Mouse (Mus musculus) naive thymus-derived CD4-positive, alpha-beta T cell, adult 2 months (primary cell): ENCODE data around the gene Pstpip1.

Source experiments
- DNase-seq: peaks from one replicate; pipeline ENCODE4 v3.0.0-alpha.2; 2011; ENCODE audit warnings: low read depth

Gene Pstpip1

DNA sequence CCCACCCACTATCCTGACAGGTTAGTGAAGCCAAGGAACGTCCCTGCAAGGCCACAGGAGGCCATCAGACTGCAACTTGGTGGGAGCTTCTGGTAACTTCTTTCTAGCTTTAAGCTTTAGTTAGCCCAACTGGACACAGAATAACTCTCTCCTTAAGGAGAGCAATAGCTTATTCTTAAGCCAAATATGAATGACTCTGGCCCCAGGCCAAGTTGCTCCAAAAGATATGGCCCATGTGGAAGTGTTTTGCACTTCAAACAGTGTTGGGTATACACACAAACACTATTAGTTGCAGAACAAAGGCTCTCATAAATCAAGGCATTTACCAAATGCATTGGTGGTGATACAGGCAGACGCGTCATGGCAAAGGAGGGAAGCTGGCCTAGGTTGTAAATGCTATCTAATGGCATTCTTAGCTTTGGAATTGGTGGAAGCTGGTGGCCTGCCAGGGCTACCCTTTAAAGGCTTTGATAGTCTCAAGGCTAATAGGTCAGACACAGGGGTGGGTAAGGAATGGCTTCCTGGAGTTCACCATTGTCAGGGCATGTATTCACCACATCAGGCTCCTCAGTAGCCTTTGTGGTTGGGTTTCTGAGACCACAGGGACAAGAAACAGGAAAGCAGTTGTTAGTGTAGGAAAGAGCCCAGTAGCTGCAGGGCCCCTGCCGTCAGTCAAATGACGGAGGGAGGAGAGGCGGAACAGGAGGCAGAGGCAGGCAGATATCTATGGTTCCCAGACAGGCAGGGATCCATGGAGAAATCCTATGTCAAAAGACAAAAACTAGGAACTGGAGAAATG is 16.7 kb downstream of the Pstpip1 start:
- DNase-seq = no peak

DNA sequence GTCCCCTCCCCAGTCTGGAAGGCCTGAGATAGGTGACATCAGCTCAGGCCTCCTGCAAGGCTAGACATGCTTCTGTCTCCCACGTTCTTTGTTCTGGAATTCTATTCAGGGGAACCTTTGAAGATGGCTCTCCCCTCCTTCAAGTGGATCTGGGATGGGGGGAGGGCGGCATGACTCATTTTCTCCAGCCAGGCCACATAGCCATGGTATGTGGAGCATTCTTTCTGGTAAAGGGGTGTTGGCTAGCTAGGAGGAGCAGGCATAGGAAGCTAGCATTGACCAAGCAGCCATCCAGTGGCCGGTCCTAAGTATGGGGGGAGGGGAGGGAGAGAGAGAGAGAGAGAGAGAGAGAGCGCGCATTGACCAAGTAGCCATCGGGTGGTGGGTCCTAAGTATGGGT is 17.8 kb downstream of the Pstpip1 start:
- no peak for DNase-seq

DNA sequence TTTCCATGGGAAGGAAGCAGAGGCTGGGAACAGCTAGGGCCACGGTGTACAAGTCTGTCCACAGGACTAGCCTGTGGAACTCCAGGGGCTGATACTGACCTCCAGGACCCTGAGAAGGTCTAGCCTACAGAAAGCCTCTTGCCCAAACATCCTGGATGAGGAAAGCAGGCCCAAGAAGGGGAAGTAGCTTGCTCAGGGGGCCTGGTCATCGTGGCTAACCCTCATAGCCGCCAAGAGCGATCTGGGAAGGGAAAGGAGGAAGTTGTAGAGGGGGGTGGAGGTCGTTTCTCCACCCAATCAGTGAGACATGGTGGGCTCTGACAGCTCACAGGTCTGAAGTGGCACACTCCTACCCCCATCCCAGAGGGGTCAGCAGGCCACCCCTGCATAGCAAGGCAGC is 18.4 kb downstream of the Pstpip1 start:
- DNase-seq = no peak

DNA sequence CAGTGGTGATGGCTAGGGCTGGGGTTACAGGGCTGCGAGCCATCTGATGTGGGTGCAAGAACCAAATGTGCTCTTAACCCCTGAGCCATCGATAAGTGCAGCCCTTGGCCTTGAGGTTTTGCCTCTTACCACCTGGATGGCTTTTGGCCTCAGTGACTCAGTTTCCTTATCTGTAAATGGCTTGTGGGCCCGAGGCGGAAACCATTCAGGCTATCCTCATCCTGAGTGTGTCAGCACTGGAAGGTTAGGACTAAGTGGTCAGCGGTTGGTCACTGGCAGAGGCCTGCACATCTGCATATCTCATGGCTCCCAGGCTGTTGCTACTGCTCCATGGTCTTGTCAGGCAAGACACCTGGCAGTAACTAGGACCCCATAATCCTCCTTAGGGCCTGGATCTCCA is 28.3 kb downstream of the Pstpip1 start:
- DNase-seq = no peak

DNA sequence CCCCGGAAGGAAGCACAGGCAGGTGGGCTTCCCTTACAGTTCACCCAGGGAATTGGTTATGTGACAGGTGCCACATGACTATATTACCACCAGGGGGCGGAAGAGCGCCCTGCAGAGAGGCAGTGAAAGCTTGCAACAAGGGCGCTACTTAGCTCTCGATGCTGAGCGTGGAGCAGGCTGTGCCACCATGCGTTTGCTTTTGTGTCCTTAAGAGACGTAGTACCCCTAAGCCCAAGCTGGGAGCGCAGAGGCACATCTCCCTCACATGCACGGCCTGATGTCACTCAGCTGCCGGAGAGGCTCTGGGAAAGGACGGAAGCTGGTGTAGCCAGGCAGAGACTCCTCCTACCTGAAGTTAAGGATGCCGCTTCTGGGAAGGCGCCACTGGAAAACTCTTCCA is 28.8 kb downstream of the Pstpip1 start:
- DNase-seq = peak; percentile 85

DNA sequence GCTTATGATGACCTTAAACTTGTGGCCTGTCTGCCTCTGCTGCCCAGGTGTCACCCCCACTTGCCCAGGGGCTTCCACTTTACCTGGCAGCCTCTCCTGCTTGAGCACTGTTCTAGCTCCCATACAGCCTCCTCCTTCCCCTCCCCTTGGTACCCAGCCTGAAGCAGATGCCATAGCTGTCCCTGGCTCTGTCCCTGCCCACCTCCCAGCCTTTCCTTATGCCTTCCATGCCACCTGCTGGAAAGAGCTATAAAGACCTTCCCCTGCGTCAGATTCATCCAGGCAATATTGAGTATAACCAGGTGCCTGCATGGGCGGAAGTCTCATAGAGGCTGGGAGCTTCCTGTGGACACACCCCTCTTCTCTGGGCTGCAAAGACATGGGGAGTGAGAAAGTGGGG is 29.9 kb downstream of the Pstpip1 start:
- no peak for DNase-seq

DNA sequence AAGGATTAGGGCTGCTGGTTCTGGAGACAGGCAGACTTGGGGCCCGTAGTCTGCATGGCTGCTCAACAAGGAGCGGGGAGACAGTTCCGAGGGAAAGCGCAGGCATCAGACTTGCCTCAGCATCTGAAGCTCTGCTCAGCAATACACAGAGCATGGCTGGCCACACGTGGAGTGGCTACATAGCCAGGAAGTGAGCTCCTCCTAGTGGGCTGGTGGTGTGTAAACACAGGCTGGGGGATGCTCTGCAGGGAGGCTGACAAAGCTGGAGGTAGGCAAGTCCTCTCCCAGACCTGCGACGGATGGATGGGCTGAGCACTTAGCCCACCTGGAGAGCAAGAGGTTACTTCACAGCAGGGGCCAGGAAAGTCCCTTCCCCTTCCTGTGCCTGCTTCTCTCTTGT is 31.3 kb downstream of the Pstpip1 start:
- peak; percentile 34 for DNase-seq

DNA sequence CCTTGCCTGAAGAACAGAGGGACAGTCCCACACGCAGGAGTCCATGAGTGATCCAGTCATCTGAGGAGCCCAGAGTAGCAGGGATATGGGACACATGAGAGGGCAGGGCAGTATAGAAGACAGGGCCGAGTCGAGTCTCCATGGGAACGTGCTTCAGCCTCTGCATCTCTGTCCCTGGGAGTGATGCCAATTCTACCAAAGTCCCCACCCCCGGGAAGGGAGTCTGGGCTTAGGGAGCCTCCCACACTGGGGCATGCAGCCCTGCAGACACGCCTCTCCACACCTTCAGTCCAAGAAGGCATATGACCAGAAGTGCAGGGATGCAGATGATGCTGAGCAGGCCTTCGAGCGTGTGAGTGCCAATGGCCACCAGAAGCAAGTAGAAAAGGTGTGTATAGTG is 33.2 kb downstream of the Pstpip1 start:
- no peak for DNase-seq

DNA sequence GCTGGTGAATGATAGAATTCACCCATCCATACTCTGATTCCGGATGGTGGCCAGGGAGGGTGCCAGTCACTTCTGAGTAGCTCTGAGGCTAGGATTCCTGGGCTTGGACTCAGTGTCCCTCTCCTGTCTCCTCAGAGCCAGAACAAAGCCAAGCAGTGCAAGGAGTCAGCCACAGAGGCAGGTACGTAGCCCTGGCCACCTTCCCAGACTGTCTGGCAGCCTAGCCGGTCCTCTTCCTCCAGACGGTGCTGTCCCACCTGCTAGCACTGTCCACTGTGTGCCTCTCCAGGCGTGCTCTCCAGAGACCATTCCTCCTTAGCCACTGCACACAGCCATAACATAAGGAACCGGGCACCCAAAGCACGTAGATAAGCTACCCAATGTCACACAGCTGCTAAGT is 33.9 kb downstream of the Pstpip1 start:
- no peak for DNase-seq

DNA sequence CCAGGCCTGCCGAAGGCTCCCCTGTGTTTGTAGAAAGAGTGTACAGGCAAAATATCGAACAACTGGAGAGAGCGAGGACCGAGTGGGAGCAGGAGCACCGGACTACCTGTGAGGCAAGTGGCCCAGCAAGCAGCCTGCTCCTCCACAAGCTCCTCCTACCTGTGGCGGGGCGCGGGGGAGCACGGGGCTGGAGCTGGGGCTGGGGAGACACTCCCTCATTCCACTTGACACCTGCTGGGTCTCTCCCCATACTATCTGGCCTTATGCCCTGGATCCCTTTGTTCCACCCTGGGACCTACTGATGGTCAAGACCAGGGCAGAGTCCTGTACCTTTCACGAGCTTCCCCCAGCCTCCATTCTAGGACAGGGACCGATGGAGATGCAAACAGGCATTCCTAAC is 34.8 kb downstream of the Pstpip1 start:
- DNase-seq = no peak

DNA sequence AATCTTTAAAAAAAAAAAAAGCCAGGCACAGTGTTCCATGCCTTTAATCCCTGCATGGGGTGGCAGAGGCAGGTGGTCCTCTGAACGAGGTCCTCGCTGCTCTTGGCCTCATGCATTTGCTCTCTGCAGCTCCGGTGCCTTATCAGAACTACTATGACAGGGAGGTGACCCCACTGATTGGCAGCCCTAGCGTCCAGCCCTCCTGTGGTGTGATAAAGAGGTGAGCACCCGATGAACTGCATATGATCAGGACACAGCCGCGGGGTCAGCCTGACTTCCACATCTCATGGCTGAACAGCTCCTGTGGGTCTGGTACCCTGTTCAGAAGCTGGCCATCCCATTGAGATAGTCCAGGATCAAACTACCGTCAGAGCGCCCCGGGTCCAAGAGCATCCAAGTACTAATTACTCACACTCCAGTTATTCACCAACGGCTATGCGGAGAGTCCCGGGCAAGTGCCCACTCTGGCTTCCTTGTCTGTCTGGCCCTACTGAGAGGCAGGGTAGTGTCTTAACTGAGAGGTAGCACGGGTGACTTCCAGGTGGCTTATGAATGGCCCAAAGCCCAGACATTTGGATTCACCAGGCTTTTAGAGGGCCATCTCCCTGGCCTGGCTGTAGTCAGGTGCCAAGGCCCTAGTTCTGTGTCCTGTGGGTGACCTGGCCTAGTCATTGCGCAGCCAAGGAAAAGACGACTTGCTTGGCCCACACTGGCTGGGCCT is 36.9 kb downstream of the Pstpip1 start:
- DNase-seq = no peak

DNA sequence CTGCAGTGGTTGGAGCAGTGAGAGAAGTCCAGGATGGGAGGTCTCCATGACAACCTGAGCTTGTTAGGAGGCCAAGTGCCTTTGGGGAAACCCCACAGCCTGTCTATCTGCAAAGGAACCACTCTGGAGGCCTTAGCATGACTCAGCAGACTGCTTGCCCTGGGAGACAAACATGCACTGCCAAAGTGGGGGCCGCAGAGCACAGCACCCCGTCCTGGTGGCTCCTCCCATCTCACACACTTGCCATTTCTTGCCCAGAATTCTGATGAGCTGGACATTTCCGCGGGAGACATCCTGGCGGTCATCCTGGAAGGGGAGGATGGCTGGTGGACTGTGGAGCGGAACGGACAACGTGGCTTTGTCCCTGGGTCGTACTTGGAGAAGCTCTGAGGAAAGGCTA is 38.6 kb downstream of the Pstpip1 start:
- no peak for DNase-seq

DNA sequence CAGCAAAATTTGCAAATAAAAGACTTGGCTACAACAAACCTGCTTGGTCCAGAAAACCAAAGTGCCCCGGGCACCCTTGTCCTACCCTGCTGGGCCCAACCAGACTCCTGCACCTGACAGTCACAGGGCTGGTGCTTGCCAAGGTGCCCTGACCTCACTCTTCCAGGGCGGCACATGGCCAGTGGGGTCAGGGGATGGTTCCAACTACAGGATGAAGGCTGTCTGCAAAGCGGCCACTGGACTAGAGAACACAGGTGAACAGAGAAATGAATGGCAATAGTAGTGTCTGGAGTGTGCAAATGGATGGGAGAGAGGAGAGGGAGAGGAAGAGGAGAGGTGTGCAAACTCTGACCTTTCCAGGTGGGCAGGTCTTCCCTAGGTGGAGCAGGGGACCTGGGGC is 40.2 kb downstream of the Pstpip1 start:
- DNase-seq = no peak

DNA sequence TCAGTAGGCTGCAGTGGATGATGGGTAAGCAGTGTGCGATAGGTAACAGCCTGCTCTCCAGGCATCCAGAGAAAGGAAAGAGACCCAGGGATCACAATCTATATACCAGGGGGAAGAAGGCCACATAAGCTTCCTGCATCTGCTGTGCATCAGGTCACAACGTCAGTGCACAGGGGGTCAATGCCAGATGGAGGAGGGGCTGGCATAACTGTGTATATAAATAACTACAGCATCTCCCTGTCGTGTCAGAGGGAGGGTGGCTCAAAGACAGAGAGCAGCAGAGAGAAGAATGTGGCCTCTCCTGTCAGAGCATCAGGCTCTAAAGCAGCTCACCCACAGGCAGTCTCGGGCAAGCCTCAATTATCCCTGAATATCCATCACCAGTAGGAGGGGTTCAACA is 40.8 kb downstream of the Pstpip1 start:
- DNase-seq = no peak

DNA sequence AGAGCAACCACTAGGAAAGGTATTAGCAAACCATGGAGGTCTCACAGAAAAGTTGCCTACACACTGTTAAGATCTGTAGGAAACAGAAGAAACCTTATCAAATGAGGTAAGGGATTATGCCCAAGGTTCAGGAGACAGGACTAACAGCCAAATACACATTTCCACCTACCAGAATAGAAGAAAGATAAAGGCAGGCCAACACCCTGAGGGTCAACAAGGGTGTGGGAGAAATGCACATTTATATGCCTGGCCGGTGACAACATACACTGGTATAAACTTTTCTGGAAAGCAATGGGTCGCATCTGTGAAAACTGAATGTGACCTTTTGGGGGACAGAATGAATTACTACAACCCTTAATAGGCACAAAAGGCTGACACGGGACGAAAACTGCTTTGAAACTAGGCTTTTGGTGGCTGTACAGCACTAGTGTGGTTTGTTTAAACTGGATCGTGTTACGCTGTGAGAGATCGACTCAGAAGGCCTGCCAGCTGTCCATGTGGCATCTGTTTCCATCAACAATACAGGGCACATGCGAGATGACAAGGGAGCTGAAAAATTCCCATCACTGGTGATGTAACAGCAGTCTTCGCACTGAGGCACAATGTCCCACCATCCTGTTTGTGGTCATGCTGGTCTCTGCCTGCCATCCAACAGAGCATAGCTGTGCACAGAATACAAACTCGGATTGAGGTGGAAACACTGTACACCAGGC is 42.2 kb downstream of the Pstpip1 start:
- no peak for DNase-seq

DNA sequence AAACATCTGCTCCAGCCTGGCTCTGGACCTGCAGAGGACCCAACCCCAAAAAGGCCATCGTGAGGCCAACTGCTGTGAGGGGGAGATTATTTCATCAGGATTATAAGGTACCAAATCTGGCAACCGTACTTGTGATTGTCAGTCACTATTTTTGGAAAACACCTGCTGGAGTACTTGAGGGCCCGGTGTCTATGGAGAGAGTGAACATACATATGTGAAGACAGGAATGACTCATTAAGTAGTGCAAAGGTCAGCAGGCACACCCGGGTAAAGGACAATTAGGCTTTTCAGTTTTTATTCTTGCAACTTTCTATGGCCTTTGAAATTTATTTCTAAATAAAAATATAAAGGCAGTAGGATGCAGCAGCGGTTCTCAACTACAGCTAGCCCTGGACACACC is 44.2 kb downstream of the Pstpip1 start:
- no peak for DNase-seq

DNA sequence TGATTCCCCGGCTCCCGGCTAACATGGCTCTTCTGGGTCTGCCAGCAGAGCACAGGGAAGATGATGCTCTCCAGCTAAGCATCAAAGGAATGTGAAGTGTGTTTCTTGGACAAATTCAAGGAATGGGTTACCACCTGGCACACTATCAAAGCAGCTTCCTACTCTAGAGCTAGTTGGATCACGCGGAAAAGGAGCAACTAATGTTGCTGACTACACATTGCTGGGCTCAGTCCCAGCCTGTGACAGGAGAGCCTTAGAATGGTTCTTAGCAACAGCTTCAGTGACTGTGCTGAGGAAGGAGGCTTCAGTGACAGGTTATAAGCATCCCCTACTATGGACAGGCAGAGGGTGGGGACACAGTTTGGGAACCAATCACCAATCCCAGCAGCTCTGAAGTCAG is 44.9 kb downstream of the Pstpip1 start:
- DNase-seq = no peak

DNA sequence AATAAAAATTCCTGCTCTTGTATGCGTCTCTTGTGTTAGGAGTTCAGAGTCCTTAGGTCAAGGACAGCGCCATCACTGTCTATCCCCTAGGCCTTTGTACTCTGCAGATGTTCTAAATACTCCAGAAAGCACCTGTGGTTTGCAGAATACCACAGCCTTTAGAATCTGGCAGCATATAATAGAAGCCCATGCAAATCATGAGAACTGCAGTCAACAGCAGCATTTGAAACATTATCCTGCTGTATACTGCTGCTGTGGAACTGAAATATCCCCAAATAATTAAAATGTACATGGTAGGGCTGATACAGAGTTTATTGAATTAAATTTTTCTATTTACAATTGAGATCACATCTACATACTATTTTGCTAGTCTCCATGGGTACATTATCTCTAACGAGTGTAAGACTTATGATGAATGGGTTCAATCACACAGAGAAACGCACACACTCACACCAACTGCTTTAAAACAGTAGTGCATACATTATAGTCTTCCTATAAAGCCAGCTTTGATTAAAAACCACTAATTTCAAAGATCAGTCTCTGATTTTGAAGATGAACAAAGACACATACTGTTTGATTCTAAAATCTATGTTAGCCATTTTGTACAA is 45.9 kb downstream of the Pstpip1 start:
- no peak for DNase-seq

DNA sequence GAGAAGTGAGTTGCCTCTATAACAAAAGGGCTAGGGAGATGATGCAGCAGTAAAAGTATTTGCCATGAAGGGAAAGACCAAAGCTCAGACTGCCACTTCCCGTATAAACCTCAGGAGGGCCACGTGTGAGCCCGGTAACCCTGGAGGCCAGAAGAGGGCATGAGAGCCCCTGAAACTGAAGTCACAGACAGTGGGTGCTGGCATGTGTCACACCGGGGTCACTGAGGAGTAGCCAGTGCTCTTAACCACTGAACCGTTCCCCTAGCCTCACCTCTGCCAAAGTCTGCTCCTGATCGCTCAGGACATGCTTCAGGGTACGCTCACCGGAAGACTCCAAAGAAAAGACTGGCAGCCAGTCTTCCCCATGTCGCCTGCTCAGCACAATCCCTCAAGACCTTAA is 52.0 kb downstream of the Pstpip1 start:
- DNase-seq = no peak

DNA sequence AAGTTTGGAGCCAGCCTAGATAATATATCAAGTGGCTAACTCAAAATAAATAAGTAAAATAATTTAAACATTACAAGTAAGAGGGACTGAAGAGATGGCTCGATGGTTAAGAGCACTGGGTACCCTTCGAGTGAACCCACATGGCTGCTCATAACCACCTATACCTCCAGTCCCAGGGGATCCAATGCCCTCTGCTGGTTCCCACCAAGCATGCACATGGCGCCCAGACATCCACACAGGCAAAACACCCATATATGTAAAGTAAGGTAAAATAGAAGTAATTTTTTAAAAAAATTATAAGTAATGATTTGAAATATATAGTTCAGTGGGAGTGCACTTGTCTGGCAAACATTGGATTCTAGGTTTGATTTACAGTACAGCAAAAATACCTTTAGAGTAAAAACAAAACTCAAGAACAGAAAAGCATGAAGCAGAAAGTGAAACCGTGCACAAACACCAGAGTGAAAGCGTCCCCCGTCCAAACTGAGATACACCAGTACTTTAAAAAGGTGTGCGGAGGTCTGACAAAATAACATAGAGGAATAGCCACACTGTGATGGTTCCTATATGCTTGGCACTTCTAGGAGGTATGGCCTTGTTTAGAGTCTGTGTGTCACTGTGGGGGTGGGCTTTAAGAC is 54.7 kb downstream of the Pstpip1 start:
- DNase-seq = no peak

DNA sequence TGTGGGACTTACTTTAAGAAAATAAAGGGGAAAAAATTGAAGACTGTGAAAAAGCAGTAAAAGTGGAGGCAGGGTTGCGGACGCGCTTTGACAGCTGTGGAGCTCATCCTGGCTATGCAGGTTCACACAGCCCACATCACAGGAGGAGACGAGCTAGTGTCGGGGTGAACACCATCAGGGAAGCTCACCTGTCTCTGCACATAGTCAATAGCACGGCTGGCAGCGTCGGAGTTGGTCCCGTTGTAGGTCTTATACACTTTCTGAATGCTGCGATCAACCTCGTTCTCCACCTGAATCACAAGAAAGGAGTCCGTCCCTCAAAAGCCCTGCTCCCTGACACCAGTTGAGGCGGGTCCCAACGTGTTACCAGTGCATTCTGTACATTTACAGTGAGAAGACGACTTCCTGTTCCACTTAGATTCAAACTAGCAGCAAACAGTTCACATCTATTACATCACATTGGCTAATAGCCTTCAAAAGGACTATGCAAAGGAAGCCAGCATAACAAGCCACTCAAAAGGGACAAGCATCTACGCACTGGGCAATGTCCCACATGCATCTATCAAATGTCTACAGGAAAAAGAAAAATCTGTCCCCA is 56.7 kb downstream of the Pstpip1 start:
- peak; percentile 67 for DNase-seq
